Mouse (Mus musculus): ENCODE data around the gene Ppp1r3d.

- TF ChIP-seq CTCF (IDR thresholded peaks at IDR 0.05; ENCODE audit: low read depth) (no peak), EP300 (IDR thresholded peaks at IDR 0.05; ENCODE audit: low read depth) (no peak)
Measured at GRCm38 (mm10) chr2:178428183-178428582, 13.9 kb upstream of the Ppp1r3d start.
